Mouse (Mus musculus) hindbrain, embryonic 16.5 days (tissue): ENCODE data around the gene Lhx6. TPM values are rescaled to one million over a fixed set of nuclear protein-coding genes. Genes with fewer than 3 reads are reported as not detected.

Experiments
- ATAC-seq: fragments of 200-750 bp; cut with Nextera tagmentation; 2 replicates; pipeline ENCODE4 v1.8.0; 2017; ENCODE audit warnings: moderate TSS enrichment, moderate library complexity
- H3K27ac ChIP-seq: fragments of 300-500 bp; sonication (generic); 2 replicates; pipeline ENCODE4 v1.5.1; 2014; ENCODE audit warnings: low read depth, mild to moderate bottlenecking, control low read depth, low read length, moderate library complexity
- H3K27me3 ChIP-seq: fragments of 300-500 bp; sonication (generic); replicated peaks from 2 replicates; pipeline ENCODE4 v1.6.1; 2014; ENCODE audit warnings: low read length; ENCODE audit not compliant: control insufficient read depth, insufficient read depth
- H3K36me3 ChIP-seq: fragments of 300-500 bp; sonication (generic); 2 replicates; pipeline ENCODE4 v1.6.1; 2014; ENCODE audit warnings: mild to moderate bottlenecking, low read length, moderate library complexity, mixed read lengths; ENCODE audit not compliant: control insufficient read depth, insufficient read depth
- H3K4me1 ChIP-seq: fragments of 300-500 bp; sonication (generic); 2 replicates; pipeline ENCODE4 v1.6.1; 2014; ENCODE audit warnings: low read depth, low read length; ENCODE audit not compliant: control insufficient read depth, insufficient read depth
- H3K4me2 ChIP-seq: fragments of 300-500 bp; sonication (generic); 2 replicates; pipeline ENCODE4 v1.6.1; 2014; ENCODE audit warnings: mild to moderate bottlenecking, low read length, control low read depth, moderate library complexity
- H3K4me3 ChIP-seq: fragments of 300-500 bp; sonication (generic); 2 replicates; pipeline ENCODE4 v1.5.1; 2014; ENCODE audit warnings: mild to moderate bottlenecking, low read length, control low read depth, moderate library complexity
- H3K9ac ChIP-seq: fragments of 300-500 bp; sonication (generic); 2 replicates; pipeline ENCODE4 v1.6.1; 2014; ENCODE audit warnings: low read depth, mild to moderate bottlenecking, control low read depth, low read length, moderate library complexity
- H3K9me3 ChIP-seq: fragments of 300-500 bp; sonication (generic); 2 replicates; pipeline ENCODE4 v1.6.1; 2014; ENCODE audit warnings: mild to moderate bottlenecking, low read length, moderate library complexity; ENCODE audit not compliant: control insufficient read depth
- whole genome bisulfite sequencing: fragments of 180-500 bp; shearing (Covaris S2); extraction: QIAGEN DNeasy Blood & Tissue Kit; methylation state at CpG from one replicate; pipeline ENCODE4 v1.1.7; 2014; 5-methylcytosine and 5-hydroxymethylcytosine counted together
- polyA plus RNA-seq: library from polyadenylated mRNA; unstranded; fragments of >200 nt; fragmentation: Nextera tagmentation; extraction: Ambion mirVana; gene quantifications from 2 replicates; pipeline ENCODE4 v1.2.1, GENCODE M21; 2015

Gene Lhx6
- polyA plus RNA-seq, 1 experiment from 2014 or later, result 0.48 TPM

GRCm38 (mm10) chr2:36097129-36097815, 7.9 kb downstream of the Lhx6 start:
- peaks cover 3% of the 10 kb centered on the region for H3K4me1 ChIP-seq
- ATAC-seq, result no peak
- WGBS, result 4% methylated on average over 18 of the region's 18 CpGs

DNA sequence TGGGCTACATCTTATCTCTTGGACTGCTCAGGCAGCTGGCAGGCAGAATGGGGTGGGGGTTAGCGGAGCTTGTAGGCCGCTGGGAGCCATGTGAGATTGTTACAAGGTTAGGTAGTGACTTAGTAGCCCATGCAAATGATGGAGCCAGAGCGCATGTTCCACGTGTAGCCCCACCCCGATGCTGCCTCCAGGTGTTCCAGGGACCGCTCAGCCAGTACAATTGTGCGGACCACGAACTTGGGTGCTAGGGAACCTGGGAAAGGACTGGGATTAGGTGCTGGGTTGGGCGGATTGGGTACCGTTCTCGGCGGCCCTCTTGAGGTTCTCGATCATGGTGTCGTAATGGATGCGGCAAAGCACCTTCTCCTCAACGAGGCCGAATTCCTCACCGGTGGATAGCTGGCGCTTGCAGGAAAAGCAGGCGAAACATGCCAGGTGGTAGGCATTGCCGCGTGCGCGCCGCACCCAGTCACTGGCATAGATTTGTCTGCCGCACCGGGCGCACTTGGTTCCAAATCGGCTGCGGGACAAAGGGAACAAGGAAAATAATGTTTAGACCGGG, 11.2 kb downstream of the Lhx6 start:
- Histone ChIP-seq H3K4me2 (peak overlapping the region; percentile 17), H3K4me3 (no peak overlapping the region)
- 3% methylated on average over 31 of the region's 31 CpGs for WGBS

More at GRCm38 (mm10) chr2:36097129-36097815, 7.9 kb downstream of the Lhx6 start:
- no peak overlapping the region for H3K9ac ChIP-seq
- no peak overlapping the region for H3K4me2 ChIP-seq
- no peaks in the 10 kb centered on the region for H3K9me3 ChIP-seq
- H3K27ac ChIP-seq, result no peak overlapping the region
- H3K36me3 ChIP-seq, result no peaks in the 10 kb centered on the region
- H3K4me3 ChIP-seq, result no peak overlapping the region
- peaks cover 88% of the 10 kb centered on the region for H3K27me3 ChIP-seq

DNA sequence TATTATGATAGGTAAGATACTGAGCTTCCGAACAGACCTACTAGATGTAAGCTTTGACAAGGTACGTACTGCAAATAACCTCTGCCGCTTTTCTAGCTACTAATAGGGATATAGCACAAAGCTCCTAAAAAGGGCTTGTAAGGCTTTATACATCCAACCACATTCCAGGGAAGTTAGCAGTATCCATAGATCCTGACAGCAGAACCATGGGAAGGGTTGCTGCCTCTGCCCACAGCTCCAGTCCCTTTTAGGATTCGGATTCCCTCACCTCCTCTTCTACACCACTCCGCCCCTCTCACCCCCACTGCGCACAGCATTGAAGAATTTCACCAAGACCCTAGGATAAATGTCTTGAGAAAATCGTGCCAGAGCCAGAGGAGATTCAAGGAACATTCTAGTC, 11.9 kb downstream of the Lhx6 start:
- H3K36me3 ChIP-seq, result no peaks in the 10 kb centered on the region
- no peak overlapping the region for H3K4me3 ChIP-seq
- H3K27ac ChIP-seq, result no peak overlapping the region
- H3K4me1 ChIP-seq, result peaks cover 14% of the 10 kb centered on the region
- no peaks in the 10 kb centered on the region for H3K9me3 ChIP-seq
- H3K4me2 ChIP-seq, result no peak overlapping the region
- H3K27me3 ChIP-seq, result peaks cover 81% of the 10 kb centered on the region
- H3K9ac ChIP-seq, result no peak overlapping the region
- ATAC-seq, result no peak
- 20% methylated on average over 7 of the region's 7 CpGs for WGBS

More for the DNA sequence above, 11.2 kb downstream of the Lhx6 start:
- H3K9me3 ChIP-seq, result no peaks in the 10 kb centered on the region
- H3K9ac ChIP-seq, result no peak overlapping the region
- H3K27me3 ChIP-seq, result peaks cover 86% of the 10 kb centered on the region
- no peak overlapping the region for H3K27ac ChIP-seq
- no peaks in the 10 kb centered on the region for H3K36me3 ChIP-seq
- ATAC-seq, result no peak
- H3K4me1 ChIP-seq, result peaks cover 14% of the 10 kb centered on the region

- no peak for ATAC-seq
These were observed 12.5 kb downstream of the Lhx6 start for GRCm38 (mm10) chr2:36092748-36093147.

DNA sequence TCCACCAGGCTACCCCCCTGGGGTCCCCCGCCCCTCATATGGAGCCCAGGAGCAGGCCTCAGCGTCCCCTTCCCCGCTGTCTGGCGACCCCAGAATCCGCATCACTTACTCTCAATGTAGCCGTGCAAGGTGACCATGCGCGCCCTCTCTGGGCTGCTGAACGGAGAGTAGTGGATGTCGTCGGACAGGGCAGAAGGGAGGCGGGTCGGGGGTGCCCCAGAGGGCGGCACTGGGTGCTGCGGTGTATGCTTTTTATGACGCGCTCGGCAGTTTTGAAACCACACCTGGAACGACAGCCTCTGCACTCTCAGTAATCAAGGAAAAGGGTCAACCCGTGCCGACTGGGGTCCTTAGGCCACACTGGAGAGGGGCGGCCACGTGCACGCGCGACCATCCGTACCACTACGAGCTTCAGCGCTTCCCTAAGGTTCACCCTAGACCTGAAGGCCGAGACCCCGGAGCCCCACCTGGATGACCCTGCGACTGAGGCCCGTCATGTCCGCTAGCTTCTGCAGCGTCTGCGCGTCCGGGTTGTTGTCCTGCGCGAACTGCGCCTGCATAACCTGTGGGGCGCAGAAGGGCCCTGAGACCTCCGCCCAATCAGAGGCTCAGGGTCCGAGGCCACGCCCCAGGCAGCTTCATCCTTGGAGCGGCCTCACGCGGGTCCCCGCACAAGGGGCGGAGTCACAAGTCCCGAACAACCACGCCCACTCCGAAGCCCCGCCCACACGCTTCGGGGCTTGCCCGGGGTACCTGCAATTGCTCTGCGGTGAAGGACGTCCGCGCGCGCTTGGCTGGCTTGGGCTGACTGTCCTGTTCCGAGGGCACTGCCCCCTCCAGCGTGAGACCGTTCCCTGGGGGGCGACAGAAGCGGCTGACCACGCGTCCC, 14.1 kb downstream of the Lhx6 start:
- H3K9ac ChIP-seq, result peak overlapping the region; percentile 29; the same call in 1 of the 2 replicates
- ATAC-seq, result peak; percentile 77; the same call in 1 of the 2 replicates
- no peaks in the 10 kb centered on the region for H3K9me3 ChIP-seq
- H3K4me2 ChIP-seq, result peak overlapping the region; percentile 71
- no peaks in the 10 kb centered on the region for H3K36me3 ChIP-seq
- H3K4me1 ChIP-seq, result peaks cover 14% of the 10 kb centered on the region
- WGBS, result 1% methylated on average over 70 of the region's 70 CpGs
- no peak overlapping the region for H3K27ac ChIP-seq
- peaks cover 70% of the 10 kb centered on the region for H3K27me3 ChIP-seq
- peak overlapping the region; percentile 43 for H3K4me3 ChIP-seq

More at GRCm38 (mm10) chr2:36092748-36093147, 12.5 kb downstream of the Lhx6 start:
- no peak overlapping the region for H3K4me2 ChIP-seq
- no peaks in the 10 kb centered on the region for H3K9me3 ChIP-seq
- WGBS, result 2% methylated on average over 4 of the region's 4 CpGs
- H3K9ac ChIP-seq, result no peak overlapping the region
- no peak overlapping the region for H3K27ac ChIP-seq
- H3K4me3 ChIP-seq, result no peak overlapping the region
- peaks cover 79% of the 10 kb centered on the region for H3K27me3 ChIP-seq
- no peaks in the 10 kb centered on the region for H3K36me3 ChIP-seq
- H3K4me1 ChIP-seq, result peaks cover 14% of the 10 kb centered on the region

DNA sequence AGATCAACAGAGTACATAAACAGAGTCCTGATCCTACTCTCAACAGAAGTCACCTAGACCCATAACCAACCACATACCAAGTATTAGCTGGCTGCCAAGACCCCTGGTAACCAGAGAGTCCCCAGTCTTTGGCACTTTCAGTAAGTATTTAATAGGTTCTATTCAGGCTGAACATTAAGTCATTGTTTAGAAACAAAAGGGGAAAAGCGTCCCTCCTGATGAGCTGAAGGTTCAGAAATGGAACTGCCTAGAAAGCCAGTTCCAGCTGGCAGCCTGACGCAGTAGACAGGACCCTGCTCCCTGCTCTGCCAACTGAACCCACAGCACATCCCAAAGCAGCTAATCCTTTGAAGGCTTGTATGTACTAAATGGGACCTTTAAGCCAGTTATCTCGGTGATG, 16.0 kb downstream of the Lhx6 start:
- no peaks in the 10 kb centered on the region for H3K9me3 ChIP-seq
- 34% methylated on average over 3 of the region's 3 CpGs for WGBS
- H3K9ac ChIP-seq, result no peak overlapping the region
- H3K4me3 ChIP-seq, result no peak overlapping the region
- no peak overlapping the region for H3K27ac ChIP-seq
- no peak for ATAC-seq
- peaks cover 14% of the 10 kb centered on the region for H3K4me1 ChIP-seq
- H3K4me2 ChIP-seq, result no peak overlapping the region
- peaks cover 56% of the 10 kb centered on the region for H3K27me3 ChIP-seq
- H3K36me3 ChIP-seq, result no peaks in the 10 kb centered on the region

GRCm38 (mm10) chr2:36085041-36085440, 20.2 kb downstream of the Lhx6 start:
- Histone ChIP-seq H3K4me3 (no peak overlapping the region), H3K36me3 (no peaks in the 10 kb centered on the region), H3K9me3 (no peaks in the 10 kb centered on the region), H3K4me1 (no peaks in the 10 kb centered on the region), H3K9ac (no peak overlapping the region), H3K4me2 (no peak overlapping the region), H3K27me3 (peaks cover 22% of the 10 kb centered on the region), H3K27ac (no peak overlapping the region)
- WGBS, result 90% methylated on average over 1 of the region's 1 CpGs
- no peak for ATAC-seq

GRCm38 (mm10) chr2:36082802-36083580, 22.2 kb downstream of the Lhx6 start:
- H3K36me3 ChIP-seq, result no peaks in the 10 kb centered on the region
- no peaks in the 10 kb centered on the region for H3K9me3 ChIP-seq
- no peak overlapping the region for H3K4me2 ChIP-seq
- no peak overlapping the region for H3K27ac ChIP-seq
- H3K4me1 ChIP-seq, result no peaks in the 10 kb centered on the region
- 0 out of 2 replicates have a peak, but pooled peaks cover 7% of the 10 kb centered on the region for H3K27me3 ChIP-seq
- no peak overlapping the region for H3K4me3 ChIP-seq
- H3K9ac ChIP-seq, result no peak overlapping the region
- ATAC-seq, result no peak
- 74% methylated on average over 9 of the region's 9 CpGs for WGBS
